Mouse (Mus musculus): Measurements from ENCODE around the gene Cntd1.

Gene Cntd1

DNA sequence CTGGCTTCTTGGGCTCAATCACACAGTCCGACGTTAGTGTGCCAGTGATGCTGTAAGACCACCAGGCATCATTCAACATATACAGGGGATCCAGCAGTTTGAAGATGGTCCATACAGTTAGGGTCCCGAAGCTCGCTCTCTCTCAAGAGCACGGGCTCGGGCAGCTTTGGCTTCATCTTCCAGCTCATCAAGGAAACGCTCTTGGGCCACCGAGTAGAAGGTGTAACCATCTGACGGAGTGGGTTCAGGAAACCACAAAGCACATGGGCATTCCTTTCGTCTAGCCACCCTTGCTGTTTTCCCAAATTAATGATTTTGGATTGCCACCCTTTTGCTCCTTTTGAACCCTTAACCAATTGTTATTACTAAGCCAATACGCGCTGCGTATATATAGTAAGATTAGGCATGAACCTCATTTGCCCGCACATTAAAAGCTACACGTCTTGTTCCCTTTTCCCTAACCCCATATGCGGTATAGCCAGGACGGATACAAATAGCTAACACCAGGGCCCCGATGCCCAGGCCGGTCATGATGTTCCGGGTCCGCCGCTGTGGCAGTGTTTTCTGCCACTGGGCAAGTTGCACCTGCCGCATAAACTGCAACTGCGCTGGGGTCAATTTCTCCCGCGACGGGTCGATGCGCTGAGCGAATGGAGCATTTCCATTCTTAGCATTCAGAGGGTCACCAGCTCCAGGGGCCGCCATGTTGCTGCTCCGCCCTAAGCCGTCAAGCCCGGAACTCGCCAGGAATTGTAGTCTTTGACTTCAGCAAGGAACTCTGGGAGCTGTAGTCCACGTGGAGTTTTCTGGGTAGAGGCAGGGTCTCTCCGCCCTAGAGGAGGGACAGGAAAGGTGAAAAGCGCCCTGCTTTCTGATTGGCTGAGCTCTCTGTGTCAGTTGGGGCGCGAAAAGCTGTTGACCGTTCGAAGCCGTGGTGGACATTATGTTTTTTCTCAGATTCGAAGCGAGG lies at the start of gene Cntd1, which contains the start of gene Coa3:
Gene Cntd1 (plus strand): TSS at position 790 of the 970 bp plus-strand sequence.
Gene Coa3 (minus strand): TSS at position 892 of the 970 bp plus-strand sequence.
- DNase-seq, result peak; percentile 88

DNA sequence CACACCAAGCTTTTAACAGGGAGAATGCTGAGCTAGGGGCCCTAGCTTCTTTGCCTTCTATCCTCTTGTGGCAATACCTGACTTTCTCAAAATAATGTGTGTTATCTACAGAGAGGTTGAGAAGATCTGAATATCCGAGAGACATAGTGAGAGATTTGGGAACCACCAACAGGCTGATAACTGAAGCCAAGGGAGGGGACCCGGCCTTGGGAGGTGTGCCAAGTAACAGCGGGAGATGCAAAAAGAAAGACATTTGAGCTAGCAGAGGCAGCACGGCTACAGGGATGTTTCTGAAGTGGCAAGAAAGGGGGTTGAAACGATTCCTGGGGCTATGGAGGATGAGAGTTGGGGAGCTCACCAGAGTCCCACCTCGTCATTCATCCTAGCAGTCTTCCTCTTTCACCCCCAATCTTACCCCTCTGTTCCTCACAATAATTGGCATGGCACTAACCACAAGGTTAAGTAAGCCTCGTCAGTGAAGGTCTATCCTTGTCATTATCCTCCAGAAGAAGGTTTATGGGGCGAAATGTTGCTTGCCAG lies 49.4 kb upstream of the Cntd1 start:
- no peak for DNase-seq

DNA sequence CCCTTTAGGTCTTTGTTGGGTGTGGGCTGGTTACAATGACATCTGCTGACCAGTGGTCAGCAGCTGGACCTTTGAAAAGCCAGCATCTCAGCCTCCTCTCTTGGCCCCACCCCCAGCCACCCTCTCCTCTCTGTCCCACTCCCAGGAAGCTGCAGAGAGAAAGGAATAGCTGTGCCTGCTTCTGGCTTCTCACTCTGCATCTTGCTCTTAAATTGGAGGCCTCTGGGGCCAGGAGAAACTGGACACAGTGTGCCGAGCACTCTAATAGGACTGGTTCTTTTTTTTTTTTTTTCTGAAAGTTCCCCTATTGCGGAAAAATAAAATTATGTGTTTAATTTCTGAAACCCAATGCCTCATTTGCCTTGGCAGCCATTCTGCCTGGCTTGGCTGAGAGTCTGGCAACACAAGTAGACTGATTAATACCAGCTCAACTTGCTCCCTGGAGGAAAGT lies 48.7 kb upstream of the Cntd1 start:
- DNase-seq, result no peak

DNA sequence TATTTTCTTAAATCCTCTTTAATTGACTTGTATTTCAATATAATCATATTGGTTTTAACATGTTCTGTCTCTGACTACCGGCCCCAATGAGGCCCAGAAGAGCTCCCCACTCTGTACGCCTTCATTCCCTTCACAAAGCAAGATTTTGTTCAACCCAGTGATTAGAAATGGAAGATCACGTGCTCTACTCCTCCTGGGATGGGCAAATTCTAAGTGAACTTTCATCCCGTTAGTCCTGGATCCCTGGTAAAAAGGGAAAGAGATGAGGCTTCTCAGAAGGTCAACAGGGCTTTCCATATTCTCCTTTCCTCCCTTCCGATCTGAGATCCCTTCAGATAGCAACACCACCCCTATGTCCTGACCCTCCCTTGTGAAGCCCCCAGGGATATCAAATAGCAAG lies 48.3 kb upstream of the Cntd1 start:
- DNase-seq, result no peak

DNA sequence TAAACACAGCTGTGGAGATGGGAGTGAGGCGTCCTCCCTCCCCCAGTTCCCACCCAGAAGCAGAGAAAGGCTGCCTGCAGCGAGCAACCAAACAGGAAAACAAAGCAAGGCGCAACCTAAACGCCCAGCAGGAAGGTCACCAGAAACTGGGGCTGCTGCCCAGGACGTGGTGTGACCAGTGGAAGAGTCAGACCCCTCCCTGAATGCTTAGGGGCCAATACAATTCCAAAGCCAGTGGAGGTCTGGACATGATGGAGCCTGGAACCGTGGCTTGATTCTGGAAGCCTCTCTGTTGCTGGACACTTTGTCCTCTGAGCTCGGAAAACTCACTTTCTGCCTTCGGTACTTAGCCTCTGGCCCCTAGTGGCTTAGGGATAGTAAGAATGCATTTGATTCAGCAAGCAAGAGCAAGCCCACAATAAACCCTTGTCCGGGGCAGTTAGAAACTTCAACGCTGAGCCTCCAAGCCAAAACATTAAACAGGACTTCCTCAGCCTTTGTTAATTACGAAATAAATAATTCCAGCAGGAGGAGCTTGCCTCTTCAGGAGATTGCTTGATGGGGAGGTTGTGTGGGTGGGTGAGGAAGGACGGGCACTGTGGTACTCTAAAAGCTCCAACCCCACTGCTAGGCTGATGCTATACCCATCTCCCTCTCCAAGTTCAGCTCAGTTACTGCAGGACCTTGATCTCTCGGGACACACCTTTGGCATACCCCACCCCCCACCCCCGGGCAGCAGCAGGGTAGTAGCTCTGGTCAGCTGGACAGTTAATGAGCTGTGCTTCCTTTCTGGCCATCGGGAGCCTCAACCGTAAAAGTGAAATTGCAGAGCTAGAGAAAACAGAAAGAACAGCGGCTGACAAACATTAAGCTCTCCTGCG lies 47.6 kb upstream of the Cntd1 start:
- DNase-seq, result no peak

DNA sequence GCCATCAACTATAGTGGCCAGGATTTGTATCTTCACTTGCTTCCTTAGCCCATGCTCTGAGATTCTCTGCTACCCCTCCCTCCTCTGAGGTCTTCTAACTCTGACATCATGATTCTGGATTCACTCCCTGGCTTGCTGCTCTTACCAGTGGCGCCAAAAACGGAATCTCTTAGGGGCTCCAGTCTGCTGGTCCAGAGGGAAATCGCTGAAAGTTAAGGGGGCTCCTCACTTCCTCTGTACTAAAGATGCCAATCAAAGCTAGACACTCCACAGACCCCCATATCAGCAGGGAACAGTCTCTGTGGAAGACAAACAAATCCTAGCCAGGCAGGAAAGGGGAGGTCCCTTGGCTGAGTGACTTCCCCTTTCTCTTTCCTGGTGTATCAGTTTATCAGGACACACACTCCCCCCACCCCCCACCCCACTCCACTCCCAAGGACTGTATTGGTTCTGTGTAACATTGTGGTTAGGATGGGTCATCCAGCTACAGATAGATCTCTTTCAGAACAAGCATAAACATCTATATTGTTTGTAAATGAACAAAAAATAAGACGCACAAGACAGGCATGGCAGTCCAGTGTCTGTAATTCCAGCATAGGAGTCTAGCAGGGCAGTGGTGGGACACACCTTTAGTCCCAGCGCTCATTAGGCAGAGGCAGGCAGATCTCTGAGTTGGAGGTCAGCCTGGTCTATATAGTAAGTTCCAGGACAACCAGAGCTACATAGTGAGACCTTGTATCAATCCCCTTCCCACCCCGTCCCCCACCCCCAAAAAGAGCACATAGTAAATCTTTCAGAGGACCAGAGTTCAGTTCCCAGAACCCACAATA lies 46.6 kb upstream of the Cntd1 start:
- DNase-seq, result peak; percentile 29

DNA sequence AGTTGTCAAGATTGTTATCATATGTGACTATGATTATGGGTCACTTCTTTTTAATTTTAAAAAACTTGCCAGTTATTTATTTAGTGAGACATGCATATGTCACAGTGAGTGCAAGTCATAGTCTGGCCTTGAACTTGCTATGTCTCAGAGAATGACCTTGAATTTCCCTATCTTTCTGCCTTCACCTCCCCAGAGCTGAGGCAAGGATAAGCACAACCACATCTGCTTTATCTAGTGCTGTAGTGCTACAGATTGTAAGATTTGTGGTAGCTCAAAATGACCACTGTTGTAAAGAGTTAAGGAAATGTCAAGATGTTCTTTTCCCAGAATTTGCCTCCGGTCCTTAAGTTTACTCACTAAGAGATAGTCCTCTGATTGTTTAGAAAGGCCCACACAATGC lies 45.6 kb upstream of the Cntd1 start:
- DNase-seq, result no peak

DNA sequence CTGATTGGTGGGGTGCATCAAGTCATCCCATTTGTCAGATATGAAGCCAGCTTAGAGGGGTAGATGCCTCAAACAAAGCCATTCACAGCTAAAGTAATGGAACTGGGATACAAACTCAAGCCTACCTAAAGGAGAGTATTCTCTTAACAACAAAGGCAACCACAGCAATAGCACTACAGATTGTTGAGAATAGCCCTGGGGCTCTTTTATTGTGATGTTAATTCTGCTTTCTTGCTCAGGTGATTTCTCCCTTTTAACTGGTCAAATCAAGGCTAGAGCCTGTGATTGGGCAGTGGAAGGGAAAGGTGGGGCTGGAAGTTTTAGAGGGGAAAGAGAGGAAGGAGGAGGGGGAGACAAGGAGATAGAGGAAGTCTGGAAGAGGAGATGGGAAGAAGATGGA lies 44.7 kb upstream of the Cntd1 start:
- no peak for DNase-seq

DNA sequence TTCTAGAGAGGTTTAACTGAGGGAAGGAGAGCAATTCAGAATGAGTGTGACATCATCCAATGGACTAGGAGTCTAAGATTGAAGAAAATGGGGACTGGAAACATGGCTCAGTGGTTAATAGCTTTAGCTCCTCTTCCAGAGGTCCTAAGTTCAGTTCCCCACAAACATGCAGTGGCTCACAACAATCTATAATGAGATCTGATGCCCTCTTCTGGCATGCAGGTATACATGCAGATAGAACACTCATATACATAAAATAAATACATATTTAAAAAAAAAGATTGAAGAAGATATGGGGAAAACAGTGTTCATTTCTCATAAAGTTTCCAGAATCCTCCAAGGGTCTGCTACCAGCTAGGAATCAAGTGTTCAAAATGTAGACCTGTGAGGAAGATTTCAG lies 43.4 kb upstream of the Cntd1 start:
- DNase-seq, result no peak

DNA sequence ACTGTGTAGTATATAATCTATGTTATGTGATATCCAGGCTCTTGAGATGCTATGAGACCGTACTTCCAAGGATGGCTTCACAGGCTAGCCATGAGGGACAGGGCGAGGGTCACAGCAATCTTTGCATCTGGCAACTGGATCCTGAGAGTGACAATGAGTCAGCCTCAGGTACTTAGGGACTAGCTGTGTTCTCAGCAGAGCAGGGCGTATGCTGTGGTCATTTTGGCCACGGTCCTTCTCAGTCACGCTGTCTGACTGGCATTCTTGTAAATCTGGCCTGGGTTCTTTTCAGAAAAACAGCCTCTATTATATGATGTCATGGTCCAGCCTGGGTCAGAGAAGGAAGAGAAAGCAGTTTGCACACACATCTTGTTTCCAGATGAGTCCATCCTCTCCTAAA lies 42.0 kb upstream of the Cntd1 start:
- DNase-seq, result no peak

DNA sequence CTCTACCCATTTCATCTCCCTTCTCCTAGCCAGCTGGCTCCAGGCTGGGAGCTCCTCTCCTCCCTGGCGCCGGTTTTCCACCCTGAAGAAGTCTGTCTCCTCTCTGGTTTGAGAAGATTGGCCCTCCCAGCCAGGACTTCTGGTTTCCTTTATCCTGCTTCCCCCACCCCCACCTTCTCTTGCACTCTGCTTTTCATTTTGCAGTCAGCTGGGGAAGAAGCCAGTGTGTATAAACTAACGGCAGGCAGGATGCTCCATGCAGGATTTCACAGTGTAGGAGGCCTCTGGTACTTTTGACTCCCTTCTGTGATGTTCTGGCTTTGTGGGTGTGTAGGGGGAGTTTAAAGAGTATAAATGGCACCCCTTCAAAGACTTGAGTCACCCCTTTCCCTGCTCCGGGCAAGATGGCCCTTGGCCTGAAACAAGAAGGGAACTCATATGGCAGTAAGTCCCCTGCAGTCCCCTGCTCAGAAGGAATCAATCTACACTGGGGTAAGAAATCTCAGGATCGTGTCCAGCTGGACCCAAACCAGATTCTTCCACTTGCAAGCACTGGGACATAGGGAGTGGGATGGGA lies 40.7 kb upstream of the Cntd1 start:
- DNase-seq, result no peak

DNA sequence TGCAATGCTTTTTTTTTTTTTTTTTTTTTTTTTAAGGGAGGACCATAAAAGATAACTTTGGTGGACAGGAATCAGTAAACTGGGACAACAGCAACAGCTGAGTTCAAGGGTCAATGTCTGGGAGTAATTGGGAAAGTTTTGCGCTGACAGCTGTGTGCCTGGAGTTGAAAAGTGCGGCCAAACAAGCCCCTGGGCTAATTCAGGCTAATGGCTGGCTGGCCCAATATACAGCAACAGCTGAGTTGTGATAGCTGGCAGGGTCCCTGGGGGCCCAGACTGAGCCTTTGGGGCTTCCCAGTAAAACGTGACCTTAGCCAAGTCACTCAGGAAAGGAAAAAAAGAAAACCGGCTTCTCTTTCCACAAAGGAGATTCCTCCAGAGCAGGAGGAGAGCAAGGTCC lies 33.7 kb upstream of the Cntd1 start:
- no peak for DNase-seq

DNA sequence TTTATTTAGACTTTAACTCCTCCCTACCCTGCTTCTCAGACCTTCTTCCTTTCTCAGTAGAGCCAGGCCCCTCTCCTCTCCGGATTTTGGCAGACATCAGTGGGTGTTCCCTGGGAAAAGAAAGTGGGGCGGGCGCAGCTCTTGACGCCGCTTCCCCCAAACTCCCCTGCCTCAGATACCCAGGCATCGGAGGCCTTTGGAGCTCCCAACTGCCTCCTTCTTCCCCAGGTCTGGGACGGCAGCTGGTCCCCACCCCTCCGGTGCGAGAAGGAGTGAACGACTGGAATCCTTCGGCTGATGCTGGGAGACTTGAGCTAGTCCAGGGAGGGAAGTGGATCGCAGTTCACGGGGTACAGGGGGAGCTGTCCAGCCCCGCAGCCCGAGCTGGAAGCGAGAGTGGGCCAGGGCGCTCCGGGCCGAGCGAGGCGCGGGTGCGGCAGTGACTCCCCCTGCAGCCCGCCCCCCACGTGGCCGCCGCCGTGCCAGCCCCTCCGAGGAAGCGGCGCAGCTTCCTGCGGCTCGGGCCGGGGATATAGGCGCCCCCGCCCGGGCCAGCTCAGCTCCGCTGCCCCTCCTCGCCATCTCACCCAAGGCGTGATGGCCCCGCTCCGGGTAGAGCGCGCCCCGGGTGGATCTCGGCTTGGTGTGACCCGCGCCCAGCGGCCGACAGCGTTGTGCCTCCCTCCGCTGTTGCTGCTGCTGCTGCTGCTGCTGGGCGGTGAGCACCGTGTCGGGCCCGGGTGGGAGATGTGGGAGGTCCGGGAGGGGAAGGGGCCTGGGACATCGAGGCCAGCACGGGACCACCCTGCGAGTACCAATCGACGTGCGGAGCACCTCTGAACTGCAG lies 32.7 kb upstream of the Cntd1 start, which contains the start of gene Ramp2:
Gene Ramp2 (plus strand): TSS at position 174 of the 847 bp plus-strand sequence.
- peak; percentile 43 for DNase-seq

DNA sequence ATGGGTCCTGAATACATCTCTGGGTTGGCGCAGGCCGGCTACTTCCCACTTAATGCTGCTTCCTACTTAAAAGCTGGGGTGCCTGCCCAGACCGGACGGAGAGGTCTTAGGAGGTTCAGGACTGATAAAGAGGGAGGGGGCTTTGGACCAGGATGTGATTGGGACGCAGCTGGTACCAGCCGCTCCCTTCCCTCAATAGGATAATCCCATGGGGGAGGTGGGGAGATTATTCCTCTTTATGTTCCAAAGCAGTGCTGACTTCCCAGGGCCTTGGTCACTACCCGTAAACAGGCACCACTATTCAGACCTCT lies 32.2 kb upstream of the Cntd1 start:
- no peak for DNase-seq

DNA sequence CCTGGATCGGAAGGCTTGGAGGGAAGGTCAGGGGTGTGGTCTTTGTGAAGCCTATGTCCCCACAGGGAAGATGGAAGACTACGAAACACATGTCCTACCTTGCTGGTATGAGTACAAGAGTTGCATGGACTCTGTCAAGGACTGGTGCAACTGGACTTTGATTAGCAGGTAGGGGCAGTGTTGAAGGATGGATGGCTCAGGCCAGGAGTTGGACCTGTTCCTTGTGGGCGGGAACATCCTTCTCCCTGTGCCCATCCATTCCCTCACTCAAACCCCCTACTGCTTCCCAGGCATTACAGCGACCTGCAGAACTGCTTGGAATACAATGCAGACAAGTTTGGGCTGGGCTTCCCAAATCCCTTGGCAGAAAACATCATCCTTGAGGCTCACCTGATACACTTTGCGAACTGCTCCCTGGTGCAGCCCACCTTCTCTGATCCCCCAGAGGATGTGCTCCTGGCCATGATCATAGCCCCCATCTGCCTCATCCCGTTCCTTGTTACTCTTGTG lies 31.2 kb upstream of the Cntd1 start:
- no peak for DNase-seq

DNA sequence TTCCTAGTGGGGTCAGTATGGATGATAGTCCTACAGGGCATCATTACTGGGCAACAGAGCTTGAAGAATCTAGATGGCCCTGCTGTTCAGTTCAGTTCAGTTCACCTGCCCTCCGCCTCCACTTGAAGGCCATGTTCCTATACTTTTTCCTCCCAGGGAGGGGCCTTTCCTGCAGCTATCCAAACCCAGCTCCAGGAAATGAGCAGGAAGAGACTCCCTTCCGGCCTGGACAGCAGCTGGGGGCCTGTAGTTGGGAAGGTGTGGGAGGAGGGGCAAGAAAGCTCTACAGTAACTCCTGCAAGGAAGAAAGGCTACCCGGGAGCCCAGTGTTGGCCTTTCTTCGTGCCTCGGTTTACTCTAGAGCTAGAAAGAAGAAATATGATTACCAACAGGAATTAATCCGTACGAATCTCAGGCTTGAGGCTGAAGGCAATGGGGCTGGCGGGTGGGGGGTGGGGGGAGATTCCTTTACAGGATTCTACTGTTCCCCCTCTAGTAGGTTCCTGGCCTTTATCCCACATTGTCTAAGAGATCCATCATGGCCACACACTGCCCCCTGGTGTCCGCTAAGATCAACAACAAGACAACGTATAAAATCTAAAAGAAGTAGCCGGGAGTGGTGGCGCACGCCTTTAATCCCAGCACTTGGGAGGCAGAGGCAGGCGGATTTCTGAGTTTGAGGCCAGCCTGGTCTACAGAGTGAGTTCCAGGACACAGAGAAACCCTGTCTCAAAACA lies 30.4 kb upstream of the Cntd1 start:
- peak; percentile 75 for DNase-seq

DNA sequence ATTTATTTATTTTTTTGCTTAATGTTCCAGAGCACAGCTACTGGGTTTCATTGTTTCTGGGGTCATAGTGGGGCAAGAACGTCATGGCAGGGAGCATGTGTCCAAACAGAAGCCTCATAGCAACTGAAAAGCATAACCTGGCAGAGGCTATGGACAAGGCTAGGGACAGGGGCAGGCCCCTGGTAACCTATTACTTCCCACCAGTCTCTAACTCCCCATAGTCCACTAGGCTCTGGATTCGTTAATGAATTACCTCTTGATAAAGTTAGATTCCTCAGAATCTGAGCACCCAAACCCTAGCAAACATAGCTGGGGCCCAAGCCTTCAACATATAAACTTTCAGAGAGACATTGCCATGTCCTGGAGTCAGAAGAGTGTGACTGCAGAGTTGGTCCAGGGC lies 27.8 kb upstream of the Cntd1 start:
- no peak for DNase-seq

DNA sequence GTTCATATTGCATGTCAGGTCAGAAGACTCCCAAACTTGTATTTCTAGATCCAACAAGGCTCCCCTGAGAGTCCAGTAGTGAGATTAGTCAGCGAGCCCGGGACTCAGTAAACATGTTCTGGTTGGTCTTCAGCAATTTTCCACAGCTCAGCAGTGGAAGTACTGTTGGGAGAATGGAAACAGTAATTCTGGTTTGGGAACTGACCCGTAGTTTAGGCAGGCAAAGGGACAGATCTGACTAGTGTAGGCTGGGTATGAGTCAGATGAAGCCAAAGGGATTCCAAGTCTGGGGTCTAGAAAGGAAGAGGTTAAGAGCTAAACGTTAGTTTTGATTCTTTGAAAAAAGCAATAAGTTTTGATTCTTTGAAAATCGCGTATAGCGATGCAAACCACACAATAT lies 25.9 kb upstream of the Cntd1 start:
- DNase-seq, result no peak

DNA sequence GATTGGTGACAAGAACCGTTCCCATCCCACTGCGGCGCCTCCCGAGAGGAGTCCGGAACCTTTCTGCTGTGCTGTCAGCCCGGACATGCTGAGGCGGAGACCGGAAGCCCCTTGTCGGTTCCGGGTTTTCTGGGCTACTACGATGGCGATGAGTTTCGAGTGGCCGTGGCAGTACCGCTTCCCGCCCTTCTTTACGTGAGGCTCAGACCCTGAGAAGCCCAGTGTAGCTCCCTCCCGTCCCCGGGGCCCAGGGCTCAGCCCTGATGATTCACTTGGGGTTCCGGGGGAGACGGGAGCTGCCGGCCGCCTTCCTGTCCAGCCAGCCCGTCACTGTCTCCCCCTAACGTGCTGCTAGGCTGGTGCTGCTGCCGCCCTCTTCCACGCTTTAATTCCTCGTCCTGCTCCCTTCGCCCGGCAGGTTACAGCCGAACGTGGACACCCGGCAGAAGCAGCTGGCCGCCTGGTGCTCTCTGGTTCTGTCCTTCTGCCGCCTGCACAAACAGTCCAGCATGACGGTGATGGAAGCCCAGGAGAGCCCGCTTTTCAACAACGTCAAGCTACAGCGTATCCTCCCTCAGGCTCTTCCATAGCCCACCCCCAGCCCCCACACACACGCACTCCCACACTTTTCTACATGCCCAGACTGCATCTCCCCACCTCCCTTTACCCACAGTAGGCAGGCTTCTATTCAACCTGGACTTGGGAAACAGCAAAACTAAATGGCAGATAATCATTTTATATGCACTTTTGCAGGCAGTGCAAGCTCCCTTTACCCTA lies 25.0 kb upstream of the Cntd1 start, which contains the start of gene Vps25:
Gene Vps25 (plus strand): TSS at position 95 of the 777 bp plus-strand sequence.
- DNase-seq, result peak; percentile 90
